Mouse (Mus musculus) forebrain, embryonic 11.5 days (tissue): Measurements from ENCODE around the gene BC029722. TPM values are rescaled to one million over a fixed set of nuclear protein-coding genes. Genes with fewer than 3 reads are reported as not detected.

Source experiments
- ATAC-seq: fragments of 200-750 bp; cut with Nextera tagmentation; replicated peaks from 2 replicates; pipeline ENCODE4 v1.8.0; 2017; ENCODE audit warnings: moderate TSS enrichment; ENCODE audit not compliant: low FRiP score
- DNase-seq: peaks from one replicate; pipeline ENCODE4 v3.0.0-alpha.2; 2017; ENCODE audit warnings: low spot score
- H3K27ac ChIP-seq: fragments of 300-500 bp; sonication (generic); 2 replicates; pipeline ENCODE4 v1.5.1; 2014; ENCODE audit warnings: low read depth, low read length
- H3K27me3 ChIP-seq: fragments of 300-500 bp; sonication (generic); 2 replicates; pipeline ENCODE4 v1.6.1; 2014; ENCODE audit warnings: mild to moderate bottlenecking, low read length, mixed read lengths; ENCODE audit not compliant: control insufficient read depth, insufficient read depth
- H3K36me3 ChIP-seq: fragments of 300-500 bp; sonication (generic); 2 replicates; pipeline ENCODE4 v1.6.1; 2014; ENCODE audit warnings: mild to moderate bottlenecking, low read length, moderate library complexity, mixed read lengths; ENCODE audit not compliant: control insufficient read depth, insufficient read depth
- H3K4me1 ChIP-seq: fragments of 300-500 bp; sonication (generic); replicated peaks from 2 replicates; pipeline ENCODE4 v1.6.1; 2014; ENCODE audit warnings: low read length, mixed read lengths; ENCODE audit not compliant: control insufficient read depth, insufficient read depth
- H3K4me2 ChIP-seq: fragments of 300-500 bp; sonication (generic); 2 replicates; pipeline ENCODE4 v1.6.1; 2014; ENCODE audit warnings: low read depth, mild to moderate bottlenecking, low read length, moderate library complexity, mixed read lengths; ENCODE audit not compliant: severe bottlenecking
- H3K4me3 ChIP-seq: fragments of 300-500 bp; sonication (generic); 2 replicates; pipeline ENCODE4 v1.5.1; 2014; ENCODE audit warnings: low read depth, low read length
- H3K9ac ChIP-seq: fragments of 300-500 bp; sonication (generic); 2 replicates; pipeline ENCODE4 v1.6.1; 2014; ENCODE audit warnings: low read length
- H3K9me3 ChIP-seq: fragments of 300-500 bp; sonication (generic); 2 replicates; pipeline ENCODE4 v1.6.1; 2016; ENCODE audit warnings: low read length, mixed read lengths; ENCODE audit not compliant: control insufficient read depth
- WGBS: fragments of 180-500 bp; shearing (Covaris S2); extraction: QIAGEN DNeasy Blood & Tissue Kit; methylation state at CpG from one replicate; pipeline ENCODE4 v1.1.7; 2014; 5-methylcytosine and 5-hydroxymethylcytosine counted together
- polyA plus RNA-seq: library from polyadenylated mRNA; unstranded; fragments of >200 nt; fragmentation: Nextera tagmentation; extraction: Ambion mirVana; gene quantifications from 2 replicates; pipeline ENCODE4 v1.2.1, GENCODE M21; 2014

BC029722 gene
- polyA plus RNA-seq, 1 experiment from 2014 or later = 6.9 TPM

- ATAC-seq (no peak; the same call in 1 of the 2 replicates), DNase-seq (no peak)
- Histone ChIP-seq H3K9me3 (no peaks in the 10 kb centered on the region), H3K4me1 (peaks cover 8% of the 10 kb centered on the region), H3K27ac (no peak overlapping the region), H3K9ac (peak overlapping the region; percentile 83), H3K36me3 (peaks cover 4% of the 10 kb centered on the region; the same call in 1 of the 2 replicates), H3K4me3 (peak overlapping the region; percentile 91), H3K4me2 (peak overlapping the region; percentile 92), H3K27me3 (no peaks in the 10 kb centered on the region)
- WGBS = 4% methylated on average over 52 of the region's 52 CpGs
Measured at GRCm38 (mm10) chr2:155825904-155826629, 6.8 kb upstream of the BC029722 start.

- Histone ChIP-seq H3K36me3 (peaks cover 4% of the 10 kb centered on the region; the same call in 1 of the 2 replicates), H3K27ac (no peak overlapping the region), H3K4me1 (peaks cover 8% of the 10 kb centered on the region), H3K4me2 (no peak overlapping the region), H3K9me3 (no peaks in the 10 kb centered on the region), H3K27me3 (no peaks in the 10 kb centered on the region), H3K9ac (no peak overlapping the region), H3K4me3 (no peak overlapping the region)
- DNase-seq (no peak), ATAC-seq (no peak)
- WGBS = 93% methylated on average over 8 of the region's 8 CpGs
Measured at GRCm38 (mm10) chr2:155823722-155824121, 4.5 kb upstream of the BC029722 start.

- no peak for DNase-seq
- H3K27me3 ChIP-seq = no peaks in the 10 kb centered on the region
- no peak overlapping the region for H3K4me2 ChIP-seq
- no peak overlapping the region for H3K4me3 ChIP-seq
- no peak overlapping the region for H3K9ac ChIP-seq
- peaks cover 4% of the 10 kb centered on the region; the same call in 1 of the 2 replicates for H3K36me3 ChIP-seq
- peaks cover 2% of the 10 kb centered on the region; the same call in 1 of the 2 replicates for H3K4me1 ChIP-seq
- no peak for ATAC-seq
- 96% methylated on average over 5 of the region's 5 CpGs for WGBS
- no peak overlapping the region for H3K27ac ChIP-seq
- no peaks in the 10 kb centered on the region for H3K9me3 ChIP-seq
Measured at GRCm38 (mm10) chr2:155820779-155821178, 1.6 kb upstream of the BC029722 start.

GRCm38 (mm10) chr2:155819449-155820251, 424 bp upstream of the BC029722 start:
- ATAC-seq = no peak
- Histone ChIP-seq H3K27ac (peak overlapping the region; percentile 63), H3K9me3 (no peaks in the 10 kb centered on the region)

GRCm38 (mm10) chr2:155818596-155819391, 432 bp downstream of the BC029722 start:
- H3K9me3 ChIP-seq = no peaks in the 10 kb centered on the region
- H3K27me3 ChIP-seq = no peaks in the 10 kb centered on the region
- peak overlapping the region; percentile 59 for H3K9ac ChIP-seq
- 4% methylated on average over 37 of the region's 37 CpGs for WGBS
- ATAC-seq = peak; percentile 95
- peak overlapping the region; percentile 59 for H3K4me2 ChIP-seq
- peak overlapping the region; percentile 40 for H3K4me3 ChIP-seq
- H3K4me1 ChIP-seq = no peaks in the 10 kb centered on the region
- H3K36me3 ChIP-seq = peaks cover 4% of the 10 kb centered on the region; the same call in 1 of the 2 replicates
- peak overlapping the region; percentile 63; the same call in 1 of the 2 replicates for H3K27ac ChIP-seq
- DNase-seq = peak; percentile 91

More at GRCm38 (mm10) chr2:155819449-155820251, 424 bp upstream of the BC029722 start:
- Histone ChIP-seq H3K36me3 (peaks cover 4% of the 10 kb centered on the region; the same call in 1 of the 2 replicates), H3K4me3 (peak overlapping the region; percentile 40; the same call in 1 of the 2 replicates), H3K9ac (peak overlapping the region; percentile 59; the same call in 1 of the 2 replicates), H3K27me3 (no peaks in the 10 kb centered on the region), H3K4me1 (no peaks in the 10 kb centered on the region), H3K4me2 (peak overlapping the region; percentile 59)
- WGBS = 66% methylated on average over 6 of the region's 6 CpGs
- no peak for DNase-seq

- Histone ChIP-seq H3K4me2 (no peak overlapping the region), H3K4me1 (no peaks in the 10 kb centered on the region), H3K4me3 (no peak overlapping the region), H3K27ac (no peak overlapping the region), H3K9ac (no peak overlapping the region), H3K27me3 (no peaks in the 10 kb centered on the region), H3K36me3 (peaks cover 4% of the 10 kb centered on the region; the same call in 1 of the 2 replicates), H3K9me3 (no peaks in the 10 kb centered on the region)
- 83% methylated on average over 10 of the region's 10 CpGs for WGBS
- no peak for DNase-seq
- no peak for ATAC-seq
Measured at GRCm38 (mm10) chr2:155817301-155818245, 1.7 kb downstream of the BC029722 start.

- Histone ChIP-seq H3K4me1 (no peaks in the 10 kb centered on the region), H3K36me3 (peaks cover under 1% of the 10 kb centered on the region; the same call in 1 of the 2 replicates), H3K4me2 (no peak overlapping the region), H3K9me3 (no peaks in the 10 kb centered on the region), H3K27me3 (no peaks in the 10 kb centered on the region), H3K9ac (no peak overlapping the region), H3K4me3 (no peak overlapping the region), H3K27ac (no peak overlapping the region)
- ATAC-seq (no peak), DNase-seq (no peak)
- 100% methylated on average over 1 of the region's 1 CpGs for WGBS
Measured at GRCm38 (mm10) chr2:155816179-155816578, 3.0 kb downstream of the BC029722 start.
